Mouse (Mus musculus): ENCODE measurements around the gene Hdgfl3.
A peak's percentile ranks its signal among the peaks of the same experiment; 100 is the strongest.

Gene Hdgfl3

GRCm38 (mm10) chr7:81899361-81899760 is 34.9 kb downstream of the Hdgfl3 start:
- no peak for DNase-seq (ENCODE audit: low spot score)

- no peak for DNase-seq (ENCODE audit: low spot score)
These were observed 49.1 kb downstream of the Hdgfl3 start for GRCm38 (mm10) chr7:81885128-81885527.

GRCm38 (mm10) chr7:81881600-81881999 is 52.7 kb downstream of the Hdgfl3 start:
- peak; percentile 77 for DNase-seq (ENCODE audit: low spot score)

DNA sequence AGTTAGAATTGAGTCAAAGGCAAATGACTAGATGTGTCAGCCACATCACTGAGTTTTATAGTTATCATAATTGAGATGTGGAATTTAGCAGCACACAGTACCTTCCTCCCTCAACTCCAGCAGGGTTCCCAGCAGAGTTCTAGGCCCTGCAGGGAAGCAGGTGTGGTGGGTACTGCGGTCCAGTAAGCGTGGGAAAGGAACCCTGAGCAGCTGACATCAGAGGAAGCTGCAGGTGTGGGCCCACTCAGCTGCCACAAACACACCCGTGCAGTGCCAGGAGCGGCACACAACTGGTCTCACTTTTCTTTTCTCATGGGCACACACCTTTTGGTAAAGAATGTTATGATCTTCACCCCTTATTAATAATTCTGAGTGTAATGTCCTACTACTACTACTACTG is 53.5 kb downstream of the Hdgfl3 start:
- no peak for DNase-seq (ENCODE audit: low spot score)

GRCm38 (mm10) chr7:81880286-81880685 is 54.0 kb downstream of the Hdgfl3 start:
- no peak for DNase-seq (ENCODE audit: low spot score)

GRCm38 (mm10) chr7:81875372-81875771 is 58.9 kb downstream of the Hdgfl3 start:
- DNase-seq (ENCODE audit: low spot score), result no peak

GRCm38 (mm10) chr7:81874636-81875035 is 59.6 kb downstream of the Hdgfl3 start:
- DNase-seq (ENCODE audit: low spot score), result no peak

GRCm38 (mm10) chr7:81873807-81874206 is 60.5 kb downstream of the Hdgfl3 start:
- DNase-seq (ENCODE audit: low spot score), result no peak

DNA sequence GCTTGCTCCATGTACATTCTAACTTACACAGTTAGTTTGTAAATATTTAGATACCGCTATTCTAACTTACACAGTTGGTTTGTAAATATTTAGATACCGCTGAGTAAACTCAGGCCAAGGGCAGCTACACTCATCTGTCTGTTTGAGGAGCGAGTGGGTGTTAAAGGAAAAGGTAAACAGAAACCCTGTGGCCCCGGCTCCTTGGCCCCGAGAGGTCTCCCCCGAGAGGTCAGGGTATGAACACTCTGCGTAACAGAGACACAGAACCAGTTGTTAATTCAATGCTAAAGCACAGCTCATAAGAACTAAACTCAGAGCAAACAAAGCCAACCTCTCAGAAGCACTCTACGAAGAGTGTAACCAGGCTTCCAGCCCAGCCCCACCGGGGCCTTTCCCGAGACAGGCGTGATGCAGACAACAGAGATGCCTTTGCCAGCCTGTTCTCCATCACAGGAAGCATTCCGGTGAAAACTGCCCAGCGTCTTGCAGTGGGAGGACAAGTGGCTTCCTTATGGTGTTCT is 61.7 kb downstream of the Hdgfl3 start:
- DNase-seq (ENCODE audit: low spot score), result no peak

DNA sequence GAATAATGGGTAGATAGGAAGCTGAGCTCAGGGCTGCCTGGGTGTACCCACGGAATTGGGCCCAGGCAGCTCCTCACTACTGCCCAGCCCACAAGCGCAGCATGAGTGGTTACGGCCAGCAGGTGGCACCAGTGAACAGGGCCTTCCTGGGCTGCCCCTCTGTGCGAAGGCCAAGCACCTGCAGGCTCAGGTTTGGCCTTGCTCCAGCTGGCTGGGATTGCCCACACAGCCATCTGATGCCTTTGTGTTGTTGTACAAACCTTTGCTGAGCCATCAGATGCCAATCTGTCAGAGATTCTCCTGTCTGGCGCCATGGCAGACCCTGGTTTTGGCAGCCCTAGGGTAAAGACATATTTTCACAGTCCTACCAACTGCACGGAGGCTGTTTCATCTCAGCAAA is 66.1 kb downstream of the Hdgfl3 start:
- DNase-seq (ENCODE audit: low spot score), result peak; percentile 87

DNA sequence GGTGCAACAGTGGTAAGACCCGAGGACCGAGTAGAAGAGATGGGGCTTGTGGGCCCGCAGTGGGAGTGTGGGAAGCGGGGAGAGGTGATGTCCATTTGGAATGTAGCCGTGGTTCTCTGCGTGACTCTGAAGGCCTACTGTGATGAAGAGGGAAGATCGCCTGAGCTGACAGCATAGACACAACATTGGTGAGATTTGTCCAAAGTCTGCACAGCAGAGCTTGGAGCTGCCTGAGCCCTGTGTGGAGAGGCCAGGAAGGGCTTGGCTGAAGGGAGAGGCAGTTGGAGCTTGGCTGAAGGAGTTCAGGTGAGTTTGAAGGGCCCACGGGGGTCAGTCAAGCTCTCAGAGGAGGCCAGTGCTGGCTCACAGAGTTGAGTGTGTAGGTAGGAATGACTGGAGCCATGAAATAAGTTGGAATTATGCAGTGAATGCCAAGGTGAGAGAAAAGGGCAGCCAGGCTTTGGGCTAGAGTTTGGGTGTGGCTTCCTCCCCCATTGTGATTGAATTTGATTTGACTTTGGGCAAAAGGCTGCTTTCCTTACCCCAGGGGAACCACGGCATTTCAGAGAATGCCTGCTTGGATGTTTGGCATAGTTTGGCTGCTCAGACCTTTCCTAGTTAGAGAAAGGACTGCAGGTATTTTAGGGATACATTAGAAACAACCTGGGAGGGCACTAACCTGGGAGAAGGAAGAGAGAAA is 66.9 kb downstream of the Hdgfl3 start:
- DNase-seq (ENCODE audit: low spot score), result no peak

GRCm38 (mm10) chr7:81865937-81866336 is 68.3 kb downstream of the Hdgfl3 start:
- no peak for DNase-seq (ENCODE audit: low spot score)

DNA sequence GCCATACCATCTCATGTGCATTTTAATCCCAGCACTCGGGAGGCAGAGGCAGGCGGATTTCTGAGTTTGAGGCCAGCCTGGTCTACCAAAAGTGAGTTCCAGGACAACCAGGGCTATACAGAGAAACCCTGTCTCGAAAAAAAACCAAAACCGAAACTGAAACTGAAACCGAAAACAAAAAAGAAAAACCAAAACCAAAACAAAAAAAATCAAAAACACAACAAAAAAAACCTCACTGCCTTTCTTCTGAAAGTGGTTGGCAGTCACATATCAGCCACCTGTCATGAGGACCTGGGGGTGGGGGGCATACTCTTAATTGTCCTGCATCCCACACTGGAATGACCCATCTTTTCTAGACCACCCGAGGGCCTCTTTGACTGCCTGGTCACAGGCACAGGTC is 69.7 kb downstream of the Hdgfl3 start:
- no peak for DNase-seq (ENCODE audit: low spot score)

DNA sequence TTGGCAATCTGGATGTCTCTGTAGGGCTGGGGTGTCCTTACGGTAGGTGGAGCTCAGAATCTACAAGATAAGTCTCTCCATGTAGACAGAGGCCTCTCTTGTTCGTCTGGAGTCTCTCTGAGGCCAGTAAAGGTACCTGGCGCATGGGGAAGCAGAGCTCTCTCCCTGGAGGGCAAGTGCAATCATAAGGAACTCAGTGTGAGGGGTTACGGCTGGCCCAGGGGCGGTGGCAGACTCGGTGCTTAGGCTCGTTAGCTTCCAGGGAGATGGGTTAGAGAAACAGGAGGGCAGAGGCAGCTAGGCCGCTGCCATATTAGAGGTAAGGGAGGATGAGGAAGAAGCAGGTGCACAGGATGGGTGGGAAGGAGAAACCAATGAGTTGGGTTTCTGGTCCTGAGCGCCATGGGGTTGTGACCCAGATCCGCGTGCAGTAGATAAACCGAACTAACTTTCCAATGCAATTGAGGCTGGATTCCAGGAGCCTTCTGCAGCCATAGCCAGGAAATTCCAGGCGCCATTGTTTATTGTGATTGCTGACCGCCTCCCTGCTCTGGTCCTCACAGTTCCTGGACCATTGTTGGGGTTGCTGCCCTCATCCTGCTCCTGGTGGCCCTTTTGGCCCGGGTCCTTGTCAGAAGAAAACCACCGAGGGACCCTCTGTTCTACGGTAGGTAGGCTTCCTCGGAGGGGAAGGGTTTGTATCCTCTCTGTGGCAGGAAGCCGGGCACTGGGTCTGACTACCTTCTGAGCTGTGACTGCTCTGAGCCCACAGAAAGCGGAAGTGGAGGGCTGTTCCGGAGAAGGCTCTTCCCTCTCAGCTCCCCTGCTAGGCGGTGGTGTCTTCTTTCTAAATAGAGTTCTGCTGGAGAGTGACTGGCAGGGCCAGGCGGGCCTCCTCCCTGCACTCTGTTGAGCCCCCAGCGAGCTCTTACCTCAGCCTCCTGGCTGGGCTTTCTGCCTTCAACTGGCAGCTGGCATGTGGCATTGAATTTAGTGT is 71.4 kb downstream of the Hdgfl3 start:
- DNase-seq (ENCODE audit: low spot score), result no peak

DNA sequence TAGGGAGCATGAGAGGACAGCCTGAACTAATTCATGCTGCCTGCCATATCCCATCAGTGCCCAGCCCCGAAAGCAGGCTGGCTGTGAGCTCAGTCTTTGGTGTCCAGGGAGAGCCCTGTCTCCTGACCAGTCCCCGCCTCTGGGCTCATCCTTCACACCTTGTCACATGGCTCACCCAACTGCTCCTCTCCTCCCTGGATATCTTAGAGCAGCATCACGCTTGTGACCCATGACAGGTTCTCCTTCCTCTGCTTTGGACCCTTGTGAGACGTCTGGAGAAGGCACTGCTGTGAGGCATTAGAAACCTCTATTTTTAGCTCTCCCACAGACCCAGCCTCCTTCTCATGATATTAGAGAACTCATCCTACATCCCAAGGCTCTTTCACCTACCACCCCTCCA is 72.4 kb downstream of the Hdgfl3 start:
- DNase-seq (ENCODE audit: low spot score), result no peak

- DNase-seq (ENCODE audit: low spot score), result no peak
These were observed 72.8 kb downstream of the Hdgfl3 start for GRCm38 (mm10) chr7:81861461-81861860.

GRCm38 (mm10) chr7:81860996-81861395 is 73.3 kb downstream of the Hdgfl3 start:
- no peak for DNase-seq (ENCODE audit: low spot score)

DNA sequence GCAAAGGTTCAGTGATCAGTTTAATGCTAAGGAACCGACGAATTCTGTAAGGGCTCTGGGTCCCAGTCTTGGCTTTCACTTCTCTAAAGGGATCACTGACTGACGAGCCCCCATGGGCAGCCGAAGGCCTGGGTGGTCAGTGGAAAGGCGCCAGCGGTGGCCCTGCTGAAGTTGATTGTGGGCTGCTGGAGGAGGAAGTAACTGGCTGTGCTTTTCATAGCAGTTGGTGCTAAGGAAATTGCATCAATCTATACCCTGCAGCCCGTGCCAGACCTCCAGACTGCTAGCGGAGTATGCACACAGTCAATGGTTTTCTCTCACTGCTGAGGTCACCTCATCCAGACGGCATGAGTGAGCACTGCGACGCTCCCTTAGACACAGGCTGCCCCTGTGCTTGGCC is 74.2 kb downstream of the Hdgfl3 start:
- no peak for DNase-seq (ENCODE audit: low spot score)

- DNase-seq (ENCODE audit: low spot score), result peak; percentile 70
These were observed 75.1 kb downstream of the Hdgfl3 start, which contains the start of gene Tm6sf1 for GRCm38 (mm10) chr7:81858968-81859721. Gene Tm6sf1 (plus strand): TSS chr7:81859001.

DNA sequence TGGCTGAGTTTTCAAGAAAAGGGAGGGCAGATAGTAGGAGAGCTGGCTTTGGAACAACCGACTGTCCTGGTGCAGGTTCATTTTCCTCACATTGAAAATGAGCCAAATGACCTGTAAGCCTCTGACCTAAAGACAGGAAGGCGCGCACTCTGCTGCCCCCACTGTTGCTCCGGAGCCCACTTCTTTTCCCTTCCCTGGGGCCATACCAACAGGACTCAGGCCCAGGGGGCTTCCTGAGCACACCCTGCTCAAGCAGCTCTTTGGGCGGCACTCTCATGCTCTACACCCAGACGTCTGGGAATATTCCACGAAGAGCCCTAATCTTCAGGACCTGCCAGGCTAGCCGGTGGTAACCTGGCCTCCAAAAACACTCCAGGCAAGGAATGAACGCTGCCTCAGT is 76.0 kb downstream of the Hdgfl3 start:
- DNase-seq (ENCODE audit: low spot score), result no peak

DNA sequence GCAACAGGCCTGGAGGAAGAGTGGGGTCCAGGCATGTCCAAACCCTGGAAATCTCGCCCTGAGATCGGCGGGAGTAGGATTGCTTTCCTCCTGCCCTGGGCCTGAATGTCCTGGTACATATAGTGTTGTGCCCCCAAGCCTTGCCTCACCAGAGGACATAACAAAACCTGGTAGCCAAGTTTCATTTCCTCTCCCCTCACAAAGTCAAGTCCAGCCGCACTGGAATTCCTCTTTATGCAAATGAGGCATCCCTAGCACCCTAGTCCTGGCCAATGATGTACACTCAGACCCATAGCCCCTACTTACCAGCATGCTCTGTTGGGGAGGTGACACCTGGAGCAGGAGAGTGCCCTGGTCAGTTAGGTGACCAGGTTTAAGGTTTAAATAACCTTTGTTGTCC is 78.1 kb downstream of the Hdgfl3 start:
- DNase-seq (ENCODE audit: low spot score), result no peak

GRCm38 (mm10) chr7:81855694-81856093 is 78.6 kb downstream of the Hdgfl3 start, which contains the start of gene Gm10160:
Gene Gm10160 (minus strand): TSS chr7:81855794.
- DNase-seq (ENCODE audit: low spot score), result no peak
